Mouse (Mus musculus) myocyte (in vitro differentiated cells): ENCODE measurements around the gene Tent5b. TPM values are rescaled to one million over a fixed set of nuclear protein-coding genes. Genes with fewer than 3 reads are reported as not detected.

ENCODE experiments used
- H3K27me3 ChIP-seq: one replicate; pipeline ENCODE4 v1.6.1; 2011; ENCODE audit not compliant: control insufficient read depth, insufficient read depth, insufficient read length
- H3K36me3 ChIP-seq: one replicate; pipeline ENCODE4 v1.6.1; 2011; ENCODE audit not compliant: control insufficient read depth, insufficient read depth
- H3K4me2 ChIP-seq: one replicate; pipeline ENCODE4 v1.6.1; 2011; ENCODE audit warnings: low read depth, control low read depth
- H3K4me3 ChIP-seq: one replicate; pipeline ENCODE4 v1.5.1; 2011; ENCODE audit warnings: mild to moderate bottlenecking, control low read depth, moderate library complexity
- H3K79me2 ChIP-seq: one replicate; pipeline ENCODE4 v1.6.1; 2011; ENCODE audit not compliant: control insufficient read depth, insufficient read depth
- H3ac ChIP-seq: one replicate; pipeline ENCODE4 v1.6.1; 2011; ENCODE audit not compliant: control insufficient read depth, insufficient read length
- CEBPB ChIP-seq: IDR thresholded peaks from 2 replicates; pipeline ENCODE4 v1.6.1; 2011; ENCODE audit warnings: mild to moderate bottlenecking, moderate library complexity; ENCODE audit not compliant: poor library complexity, insufficient read depth, severe bottlenecking
- E2F4 ChIP-seq: IDR thresholded peaks from one replicate; pipeline ENCODE4 v1.6.1; 2011; ENCODE audit warnings: mild to moderate bottlenecking, control low read depth, moderate library complexity; ENCODE audit not compliant: insufficient read depth
- MAX ChIP-seq: IDR thresholded peaks from one replicate; pipeline ENCODE4 v1.6.1; 2011; ENCODE audit warnings: low read depth, mild to moderate bottlenecking, control low read depth
- MYOD1 ChIP-seq, 3 experiments: IDR thresholded peaks; one replicate each; pipeline ENCODE4 v1.6.1; 2011; ENCODE audit warnings: control low read depth in 2 of 3, low read depth in 2 of 3, mild to moderate bottlenecking in 2 of 3, moderate library complexity in 1 of 3; ENCODE audit not compliant: insufficient read length in 2 of 3, control insufficient read depth in 1 of 3
- MYOG ChIP-seq, 3 experiments: IDR thresholded peaks; one replicate each; pipeline ENCODE4 v1.6.1; 2011; ENCODE audit warnings: control low read depth in 2 of 3, low read depth in 2 of 3, mild to moderate bottlenecking in 2 of 3; ENCODE audit not compliant: insufficient read length in 2 of 3, control insufficient read depth in 1 of 3, insufficient read depth in 1 of 3
- POLR2A ChIP-seq: IDR thresholded peaks from one replicate; pipeline ENCODE4 v1.6.1; 2011; ENCODE audit warnings: low read depth, mild to moderate bottlenecking, control low read depth, moderate library complexity; ENCODE audit not compliant: insufficient read length
- POLR2AphosphoS2 ChIP-seq: IDR thresholded peaks from one replicate; pipeline ENCODE4 v1.6.1; 2011; ENCODE audit warnings: low read depth, control low read depth; ENCODE audit not compliant: insufficient read length
- REST ChIP-seq: IDR thresholded peaks from one replicate; pipeline ENCODE4 v1.6.1; 2011; ENCODE audit warnings: mild to moderate bottlenecking, control low read depth, moderate library complexity; ENCODE audit not compliant: insufficient read depth, insufficient read length
- SRF ChIP-seq: IDR thresholded peaks from one replicate; pipeline ENCODE4 v1.6.1; 2011; ENCODE audit warnings: low read depth; ENCODE audit not compliant: control insufficient read depth, insufficient read length
- TCF12 ChIP-seq: IDR thresholded peaks from one replicate; pipeline ENCODE4 v1.6.1; 2011; ENCODE audit warnings: mild to moderate bottlenecking, control low read depth; ENCODE audit not compliant: poor library complexity, insufficient read depth, severe bottlenecking
- TCF3 ChIP-seq: IDR thresholded peaks from one replicate; pipeline ENCODE4 v1.6.1; 2011; ENCODE audit warnings: low read depth, control low read depth; ENCODE audit not compliant: insufficient read length
- USF1 ChIP-seq: IDR thresholded peaks from one replicate; pipeline ENCODE4 v1.6.1; 2011; ENCODE audit warnings: low read depth, mild to moderate bottlenecking, control low read depth, moderate library complexity
- polyA plus RNA-seq: library from polyadenylated mRNA; unstranded; fragments of >200 nt; fragmentation: generic; extraction: Trizol; gene quantifications from one replicate; pipeline ENCODE4 v1.2.1, GENCODE M21; 2012; ENCODE audit warnings: missing spikeins

Tent5b gene
- polyA plus RNA-seq, 1 experiment: 3.3 TPM

DNA sequence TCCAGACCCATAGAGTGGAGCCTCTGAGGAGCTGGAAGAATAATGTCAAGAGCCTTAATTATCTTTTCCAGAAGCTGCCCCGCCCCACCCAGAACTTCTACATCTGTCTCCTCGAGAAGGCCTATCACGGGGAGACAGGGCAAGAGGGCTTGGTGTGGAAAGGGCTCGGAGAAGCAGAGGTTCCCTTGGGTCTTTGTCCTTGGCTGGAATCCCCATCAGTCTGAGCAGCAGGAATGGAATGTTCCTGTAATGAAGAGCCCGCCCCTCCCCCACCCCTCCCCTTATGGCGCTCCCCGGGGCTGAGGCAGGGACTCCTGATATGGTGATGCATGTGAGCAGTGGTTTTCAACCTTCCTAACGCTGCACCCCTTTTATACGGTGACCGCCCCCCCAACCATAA is 11.9 kb downstream of the Tent5b start:
- no peak overlapping the region for H3K4me3 ChIP-seq
- H3K27me3 ChIP-seq: peaks cover 3% of the 10 kb centered on the region
- no peaks in the 10 kb centered on the region for H3K36me3 ChIP-seq
- H3K79me2 ChIP-seq: no peaks in the 10 kb centered on the region
- peak overlapping the region; percentile 46 for H3K4me2 ChIP-seq
- H3ac ChIP-seq: no peak overlapping the region
- TF ChIP-seq POLR2AphosphoS2 (no peak), CEBPB (no peak), MYOD1 (IDR thresholded peaks at IDR 0.05; ENCODE audit: control insufficient read depth in 1 of 3, insufficient read length in 2 of 3, low read depth in 2 of 3) (no peak), POLR2A (no peak), TCF3 (no peak), REST (no peak), SRF (no peak), TCF12 (no peak), MAX (no peak), USF1 (no peak), MYOG (IDR thresholded peaks at IDR 0.05; ENCODE audit: control insufficient read depth in 1 of 3, insufficient read depth in 1 of 3, insufficient read length in 2 of 3, low read depth in 2 of 3) (no peak), E2F4 (no peak)

DNA sequence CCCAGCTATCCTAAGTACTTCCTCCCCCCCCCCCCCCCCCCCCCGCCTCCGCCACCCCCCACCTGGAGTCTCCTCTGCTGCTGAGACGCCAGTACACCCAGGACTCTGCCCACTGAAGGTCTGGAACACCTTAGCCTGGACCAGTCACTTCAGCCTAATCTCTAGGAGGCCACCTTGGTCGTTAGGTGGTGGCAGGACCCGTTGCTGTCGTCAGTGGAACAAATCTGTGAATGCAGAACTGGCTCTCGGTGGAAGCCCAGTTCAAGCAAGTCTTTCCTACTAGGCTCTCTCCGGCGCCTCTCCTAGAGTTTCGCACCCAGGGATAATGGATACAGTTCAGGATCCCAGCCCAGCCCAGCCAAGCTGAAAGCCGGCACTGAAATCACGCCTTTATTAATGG is 14.0 kb downstream of the Tent5b start:
- Histone ChIP-seq H3K79me2 (no peaks in the 10 kb centered on the region), H3K36me3 (no peaks in the 10 kb centered on the region), H3K4me3 (no peak overlapping the region), H3K27me3 (peaks cover 19% of the 10 kb centered on the region), H3ac (no peak overlapping the region), H3K4me2 (peak overlapping the region; percentile 74)
- TF ChIP-seq SRF: no peak
- TF ChIP-seq MYOD1 (IDR thresholded peaks at IDR 0.05; ENCODE audit: control insufficient read depth in 1 of 3, insufficient read length in 2 of 3, low read depth in 2 of 3): no peak
- no peak for TF ChIP-seq POLR2A
- TF ChIP-seq MYOG (IDR thresholded peaks at IDR 0.05; ENCODE audit: control insufficient read depth in 1 of 3, insufficient read depth in 1 of 3, insufficient read length in 2 of 3, low read depth in 2 of 3): no peak
- no peak for TF ChIP-seq MAX
- TF ChIP-seq USF1: no peak
- no peak for TF ChIP-seq TCF12
- no peak for TF ChIP-seq CEBPB
- no peak for TF ChIP-seq E2F4
- no peak for TF ChIP-seq REST
- TF ChIP-seq TCF3: no peak
- no peak for TF ChIP-seq POLR2AphosphoS2

DNA sequence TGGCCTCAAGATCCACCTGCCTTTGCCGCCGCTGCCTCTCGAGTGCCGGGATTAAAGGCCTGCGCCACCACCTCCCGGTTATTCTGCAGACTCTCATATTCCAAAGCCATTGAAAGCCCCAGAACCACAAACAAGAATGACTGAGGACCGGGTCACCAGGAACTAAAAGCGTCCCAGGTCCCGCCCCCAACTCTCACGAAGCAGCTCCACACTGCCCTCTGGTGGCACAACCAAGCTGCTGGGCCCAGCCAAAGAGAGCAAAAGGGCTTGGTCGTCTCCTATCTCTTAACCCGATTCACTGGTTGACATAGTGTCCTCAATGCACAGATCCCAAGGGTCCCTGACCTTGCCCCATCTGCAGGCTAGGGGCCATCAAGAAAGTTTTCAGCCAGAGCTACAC is 14.5 kb downstream of the Tent5b start:
- Histone ChIP-seq H3K4me3 (no peak overlapping the region), H3K36me3 (no peaks in the 10 kb centered on the region), H3K79me2 (no peaks in the 10 kb centered on the region), H3ac (no peak overlapping the region), H3K4me2 (peak overlapping the region; percentile 74), H3K27me3 (peaks cover 24% of the 10 kb centered on the region)
- no peak for TF ChIP-seq USF1
- TF ChIP-seq CEBPB: no peak
- no peak for TF ChIP-seq TCF3
- TF ChIP-seq POLR2AphosphoS2: no peak
- no peak for TF ChIP-seq MYOD1 (IDR thresholded peaks at IDR 0.05; ENCODE audit: control insufficient read depth in 1 of 3, insufficient read length in 2 of 3, low read depth in 2 of 3)
- no peak for TF ChIP-seq TCF12
- TF ChIP-seq POLR2A: no peak
- TF ChIP-seq MYOG (IDR thresholded peaks at IDR 0.05; ENCODE audit: control insufficient read depth in 1 of 3, insufficient read depth in 1 of 3, insufficient read length in 2 of 3, low read depth in 2 of 3): no peak
- no peak for TF ChIP-seq REST
- no peak for TF ChIP-seq SRF
- no peak for TF ChIP-seq MAX
- TF ChIP-seq E2F4: no peak

DNA sequence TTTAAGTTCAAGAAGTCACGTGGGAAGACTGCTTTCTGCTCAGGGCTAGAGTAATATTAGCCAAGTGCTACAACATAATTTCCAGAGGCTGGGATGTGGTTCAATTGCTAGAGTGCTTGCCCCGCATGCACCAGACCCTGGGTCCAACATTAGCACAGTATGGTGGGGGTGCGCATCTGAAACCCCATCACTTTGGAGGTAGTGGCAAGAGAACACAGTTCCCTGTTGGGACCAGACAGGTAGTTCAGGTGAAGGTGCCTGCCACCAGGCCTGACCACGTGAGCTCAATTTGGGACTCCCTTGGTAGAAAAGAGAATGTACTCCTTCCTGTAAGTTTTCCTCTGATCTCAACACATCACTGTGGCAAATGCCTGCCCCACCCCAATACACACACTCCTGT is 14.9 kb downstream of the Tent5b start:
- no peak overlapping the region for H3K4me2 ChIP-seq
- H3ac ChIP-seq: no peak overlapping the region
- H3K79me2 ChIP-seq: no peaks in the 10 kb centered on the region
- no peak for TF ChIP-seq MAX
- TF ChIP-seq POLR2A: no peak
- TF ChIP-seq POLR2AphosphoS2: no peak
- TF ChIP-seq USF1: no peak
- no peak for TF ChIP-seq SRF
- TF ChIP-seq TCF3: no peak
- TF ChIP-seq MYOG (IDR thresholded peaks at IDR 0.05; ENCODE audit: control insufficient read depth in 1 of 3, insufficient read depth in 1 of 3, insufficient read length in 2 of 3, low read depth in 2 of 3): no peak
- no peak for TF ChIP-seq CEBPB
- no peak for TF ChIP-seq MYOD1 (IDR thresholded peaks at IDR 0.05; ENCODE audit: control insufficient read depth in 1 of 3, insufficient read length in 2 of 3, low read depth in 2 of 3)
- no peak for TF ChIP-seq REST
- no peak for TF ChIP-seq E2F4
- TF ChIP-seq TCF12: no peak
- peaks cover 25% of the 10 kb centered on the region for H3K27me3 ChIP-seq
- H3K4me3 ChIP-seq: no peak overlapping the region
- H3K36me3 ChIP-seq: no peaks in the 10 kb centered on the region
